Mouse (Mus musculus): ENCODE data around the gene D930007J09Rik. TPM values are rescaled to one million over a fixed set of nuclear protein-coding genes. Genes with fewer than 3 reads are reported as not detected.

The D930007J09Rik gene
- not detected for polyA plus RNA-seq (2017; shearing (Covaris generic))

DNA sequence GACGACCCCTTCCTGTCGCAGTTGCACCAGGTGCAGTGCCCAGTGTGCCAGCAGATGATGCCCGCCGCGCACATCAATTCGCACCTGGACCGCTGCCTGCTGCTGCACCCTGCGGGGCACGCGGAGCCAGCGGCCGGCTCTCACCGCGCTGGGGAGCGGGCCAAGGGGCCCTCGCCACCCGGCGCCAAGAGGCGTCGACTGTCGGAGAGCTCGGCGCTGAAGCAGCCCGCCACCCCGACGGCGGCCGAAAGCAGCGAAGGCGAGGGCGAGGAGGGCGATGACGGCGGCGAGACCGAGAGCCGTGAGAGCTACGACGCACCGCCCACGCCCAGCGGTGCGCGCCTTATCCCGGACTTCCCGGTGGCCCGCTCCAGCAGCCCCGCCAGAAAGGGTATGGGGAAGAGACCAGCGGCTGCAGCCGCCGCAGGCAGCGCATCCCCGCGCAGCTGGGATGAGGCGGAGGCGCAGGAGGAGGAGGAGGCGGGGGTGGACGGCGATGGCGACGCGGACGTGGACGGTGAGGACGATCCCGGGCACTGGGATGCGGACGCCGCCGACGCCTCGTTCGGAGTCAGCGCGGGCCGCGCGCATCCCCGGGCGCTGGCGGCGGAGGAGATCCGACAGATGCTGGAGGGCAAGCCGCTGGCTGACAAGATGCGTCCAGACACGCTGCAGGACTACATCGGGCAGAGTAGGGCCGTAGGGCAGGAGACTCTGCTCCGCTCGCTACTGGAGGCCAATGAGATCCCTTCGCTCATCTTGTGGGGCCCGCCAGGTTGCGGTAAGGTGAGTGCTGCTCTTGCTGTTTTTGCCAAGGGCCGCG lies at the start of gene D930007J09Rik:
Gene D930007J09Rik (minus strand): TSS at position 591 of the 823 bp plus-strand sequence.

DNA sequence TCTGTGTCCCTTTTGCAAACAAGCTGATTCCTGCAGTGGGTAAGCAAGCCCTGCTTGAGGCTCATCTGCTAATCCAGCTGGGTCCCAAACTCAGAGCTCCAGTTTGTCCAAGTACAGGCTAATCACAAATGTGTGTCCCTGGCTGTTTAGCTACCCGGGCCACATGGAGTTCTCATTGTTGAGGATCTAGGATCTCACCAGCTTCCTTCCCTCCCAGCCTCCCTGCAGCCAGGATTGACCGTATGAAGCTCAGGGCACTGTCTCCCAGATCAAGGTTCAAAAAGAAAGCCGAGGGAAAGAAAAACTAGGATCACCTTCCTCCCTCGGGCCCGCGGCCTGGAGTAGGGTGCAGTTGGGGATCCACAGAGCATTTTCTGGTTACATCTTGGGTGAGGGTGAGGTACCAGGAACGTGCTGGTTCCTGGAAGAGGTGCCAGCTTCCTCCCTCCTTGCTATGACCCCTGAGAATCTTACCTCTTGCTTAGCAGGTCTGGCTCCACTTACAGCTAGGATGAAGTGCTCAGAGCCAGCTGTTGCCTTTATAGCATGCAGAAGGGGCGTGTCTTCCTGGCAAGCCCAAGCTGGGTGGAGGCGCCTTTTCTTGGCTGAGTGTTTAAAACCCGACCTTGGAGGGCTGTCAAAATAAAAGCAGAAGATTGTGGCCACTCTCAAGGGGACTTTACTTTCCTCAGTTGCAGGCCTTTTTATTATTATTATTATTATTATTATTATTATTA lies 48.2 kb upstream of the D930007J09Rik start, which contains the start of gene Serpinb1a:
Gene Serpinb1a (minus strand): TSS at position 518 of the 737 bp plus-strand sequence.

DNA sequence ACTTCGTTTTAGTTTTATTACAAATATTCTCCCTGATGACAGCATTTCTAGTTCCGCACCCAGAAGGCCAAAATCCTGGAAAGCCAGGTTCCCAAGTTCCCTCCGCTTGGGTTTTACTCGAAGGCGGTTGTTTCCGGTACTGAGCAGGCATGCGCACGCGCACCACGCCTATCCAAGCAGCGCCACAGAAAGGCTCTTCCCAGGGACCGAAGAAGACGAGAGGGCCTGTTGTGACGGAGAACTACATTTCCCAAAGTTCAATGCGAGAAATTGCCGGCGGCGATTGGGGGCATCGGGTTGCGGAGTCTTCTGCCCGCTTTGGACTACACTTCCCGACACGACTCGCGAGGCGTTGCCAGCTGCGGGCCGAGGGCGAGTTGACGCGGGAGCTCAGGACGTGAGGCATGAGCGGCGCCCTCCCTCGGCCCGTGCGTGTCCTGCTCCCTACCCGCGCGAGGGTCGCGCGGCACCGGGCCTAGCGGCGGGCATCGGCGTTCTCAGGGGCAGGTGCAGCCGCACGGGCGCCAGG lies 892 bp downstream of the D930007J09Rik start, which contains the start of gene Wrnip1:
Gene Wrnip1 (plus strand): TSS at position 346 of the 529 bp plus-strand sequence.

GRCm38 (mm10) chr13:32783816-32784215 lies 18.8 kb downstream of the D930007J09Rik start, which contains the start of gene Mylk4:
Gene Mylk4, minus strand, starts transcription at chr13:32783954.

Other genes starting within 250 kb of the D930007J09Rik start
- gene Mylk4, start 18.9 kb downstream of the D930007J09Rik start, polyA plus RNA-seq (2017; shearing (Covaris generic)): not detected
- 14.9 TPM for gene Wrnip1, start 811 bp downstream of the D930007J09Rik start, polyA plus RNA-seq (2017; shearing (Covaris generic))
- 7.5 TPM for gene Serpinb1a, start 48.3 kb upstream of the D930007J09Rik start, polyA plus RNA-seq (2017; shearing (Covaris generic))
- gene Serpinb1c, start 95.4 kb upstream of the D930007J09Rik start, polyA plus RNA-seq (2017; shearing (Covaris generic)): not detected
- gene Serpinb6b, start 162.4 kb upstream of the D930007J09Rik start, polyA plus RNA-seq (2017; shearing (Covaris generic)): 27.4 TPM
- 33.7 TPM for gene Serpinb9, start 200.4 kb upstream of the D930007J09Rik start, polyA plus RNA-seq (2017; shearing (Covaris generic))
- not detected for gene Serpinb9b, start 224.6 kb upstream of the D930007J09Rik start, polyA plus RNA-seq (2017; shearing (Covaris generic))

Measured in inflammation-experienced regulatory T-cells, adult 16 weeks (primary cell).